ENCODE assay signal across 9 mouse cellular contexts in the genomic region with DNA sequence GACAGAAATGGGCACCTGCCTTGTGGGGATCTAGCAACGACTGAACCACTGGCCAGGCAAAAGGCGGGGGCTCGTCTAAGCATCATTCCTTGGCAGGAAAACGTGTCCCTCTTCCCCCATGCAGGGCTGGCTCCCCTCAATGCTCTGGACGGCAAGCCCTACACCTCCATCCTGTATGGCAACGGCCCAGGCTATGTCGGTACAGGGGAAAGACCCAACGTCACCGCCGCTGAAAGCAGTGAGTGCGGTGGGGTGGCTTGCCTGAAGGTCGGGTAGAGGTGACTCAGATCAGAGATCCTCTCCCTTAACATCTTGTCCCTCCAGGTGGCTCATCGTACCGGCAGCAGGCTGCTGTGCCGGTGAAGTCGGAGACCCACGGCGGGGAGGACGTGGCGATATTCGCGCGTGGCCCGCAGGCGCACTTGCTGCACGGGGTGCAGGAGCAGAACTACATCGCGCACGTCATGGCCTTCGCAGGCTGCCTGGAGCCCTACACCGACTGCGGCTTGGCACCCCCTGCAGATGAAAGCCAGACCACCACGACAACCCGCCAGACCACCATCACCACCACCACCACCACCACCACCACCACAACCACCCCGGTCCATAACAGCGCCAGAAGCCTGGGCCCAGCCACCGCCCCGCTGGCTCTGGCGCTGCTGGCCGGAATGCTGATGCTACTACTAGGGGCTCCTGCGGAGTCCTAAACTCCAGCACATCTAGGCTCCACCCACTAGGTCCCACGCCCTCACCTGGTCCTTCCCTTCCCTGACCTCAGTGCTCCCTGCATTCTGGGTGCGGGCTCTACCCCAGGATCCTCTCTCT. TPM values are rescaled to one million over a fixed set of nuclear protein-coding genes. Genes with fewer than 3 reads are reported as not detected.
DNase-seq lines count a peak whose midpoint lies in the region; ATAC-seq and TF ChIP-seq lines count a peak whose summit lies in the region.
"Had no signal": no experiment of that assay in that cellular context is flagged by ENCODE, and none has a peak within 500 bp of the region (broad histone marks: within the 10 kb centered on the region; RNA-seq: fewer than 3 reads in every experiment).

No protein-coding gene starts in this region.

- H3K36me3 ChIP-seq in ES-Bruce4 (ENCODE audit: control insufficient read depth, insufficient read depth, low read length, poor library complexity, severe bottlenecking), result no peaks in the 10 kb centered on the region
- no peaks in the 10 kb centered on the region for H3K36me3 ChIP-seq in forebrain, embryonic 15.5 days
- H3K36me3 ChIP-seq in neural tube, embryonic 14.5 days (ENCODE audit: control insufficient read depth, insufficient read depth, low read length), result no peaks in the 10 kb centered on the region

- no peak overlapping the region for H3K9ac ChIP-seq in ES-Bruce4 (ENCODE audit: low read depth, poor library complexity, severe bottlenecking)
- no peak overlapping the region for H3K9ac ChIP-seq in forebrain, embryonic 15.5 days (replicated peaks)
- no peak overlapping the region for H3K9ac ChIP-seq in neural tube, embryonic 14.5 days (replicated peaks; ENCODE audit: low read depth, low read length)
- H3K9ac ChIP-seq: lung, embryonic 14.5 days had no signal

- H3K4me1 ChIP-seq in ES-Bruce4 (ENCODE audit: control insufficient read depth, insufficient read depth, low read length), result no peaks in the 10 kb centered on the region
- H3K4me1 ChIP-seq in forebrain, embryonic 15.5 days, result peaks cover 4% of the 10 kb centered on the region; the same call in 1 of the 2 replicates
- H3K4me1 ChIP-seq in neural tube, embryonic 14.5 days (ENCODE audit: control insufficient read depth, insufficient read depth, low read length), result no peaks in the 10 kb centered on the region

- no peak for TF ChIP-seq POLR2A in ES-Bruce4 (IDR thresholded peaks at IDR 0.05; ENCODE audit: insufficient read depth, low read length)

- 0 out of 2 replicates have a peak, but pooled peaks have one; percentile 13 for ATAC-seq in forebrain, embryonic 15.5 days (replicated peaks)
- ATAC-seq in neural tube, embryonic 14.5 days (ENCODE audit: low read depth), result peak; percentile 53

- no peak for DNase-seq in gastrocnemius, adult 2 months
- no peak for DNase-seq in gastrocnemius, postnatal 4 days (ENCODE audit: low spot score in 2 of 2)
- peak; percentile 27 for DNase-seq in layer of hippocampus, postnatal 36 days
- DNase-seq in spleen, postnatal 14 days (ENCODE audit: low spot score in 2 of 2), result no peak
- no peak for DNase-seq in embryo, embryonic 10.5 days (ENCODE audit: low spot score)
- DNase-seq: lung, embryonic 14.5 days had no signal

- H3K27me3 ChIP-seq in ES-Bruce4 (ENCODE audit: control insufficient read depth, insufficient read depth, low read length, poor library complexity, severe bottlenecking), result no peaks in the 10 kb centered on the region
- H3K27me3 ChIP-seq in forebrain, embryonic 15.5 days, result peaks cover 22% of the 10 kb centered on the region; the same call in 1 of the 2 replicates
- 0 out of 2 replicates have a peak, but pooled peaks cover 5% of the 10 kb centered on the region for H3K27me3 ChIP-seq in neural tube, embryonic 14.5 days (ENCODE audit: control insufficient read depth, insufficient read depth, low read length)

- intact Hi-C loops in gastrocnemius, adult 2 months (cut with DNase I), result no loop called here

- TF ChIP-seq CTCF in gastrocnemius, adult 2 months (IDR thresholded peaks at IDR 0.05), result no peak
- TF ChIP-seq CTCF in ES-Bruce4 (IDR thresholded peaks at IDR 0.05; ENCODE audit: low read depth, low read length), result no peak

- H3K9me3 ChIP-seq in ES-Bruce4 (replicated peaks; ENCODE audit: control insufficient read depth, insufficient read depth, low read length, poor library complexity, severe bottlenecking), result no peaks in the 10 kb centered on the region; the same call in 1 of the 2 replicates
- no peaks in the 10 kb centered on the region for H3K9me3 ChIP-seq in forebrain, embryonic 15.5 days
- no peaks in the 10 kb centered on the region for H3K9me3 ChIP-seq in neural tube, embryonic 14.5 days (ENCODE audit: control insufficient read depth, low read length)

- peak overlapping the region; percentile 34 for H3K4me3 ChIP-seq in gastrocnemius, adult 2 months
- H3K4me3 ChIP-seq in ES-Bruce4 (ENCODE audit: low read depth, low read length), result peak overlapping the region; percentile 30
- peak overlapping the region; percentile 21 for H3K4me3 ChIP-seq in forebrain, embryonic 15.5 days
- no peak overlapping the region for H3K4me3 ChIP-seq in neural tube, embryonic 14.5 days (ENCODE audit: low read depth, low read length)

- peak overlapping the region; percentile 33 for H3K4me2 ChIP-seq in forebrain, embryonic 15.5 days (replicated peaks)
- peak overlapping the region; percentile 34 for H3K4me2 ChIP-seq in neural tube, embryonic 14.5 days (ENCODE audit: low read depth, low read length)
- H3K4me2 ChIP-seq: lung, embryonic 14.5 days had no signal

- no peak for TF ChIP-seq EP300 in ES-Bruce4 (IDR thresholded peaks at IDR 0.05; ENCODE audit: insufficient read depth, low read depth, low read length)

- 6% methylated on average over 43 of the region's 43 CpGs for WGBS in forebrain, embryonic 15.5 days
- whole genome bisulfite sequencing in neural tube, embryonic 14.5 days, result 7% methylated on average over 42 of the region's 43 CpGs

- H3K27ac ChIP-seq in gastrocnemius, adult 2 months, result no peak overlapping the region
- no peak overlapping the region for H3K27ac ChIP-seq in ES-Bruce4 (ENCODE audit: insufficient read depth, low read length)
- H3K27ac ChIP-seq in forebrain, embryonic 15.5 days (replicated peaks), result no peak overlapping the region
- no peak overlapping the region for H3K27ac ChIP-seq in neural tube, embryonic 14.5 days (ENCODE audit: low read depth, low read length)

RNA-seq across cellular contexts. Expression of a gene that starts 2.6 kb away (rescaled TPM):
- total RNA-seq in gastrocnemius, adult 2 months (2021), result not detected
- not detected for total RNA-seq in gastrocnemius, postnatal 4 days (2021)
- polyA plus RNA-seq in ES-Bruce4 (2011; ENCODE audit: insufficient read depth, insufficient read length, low read depth, missing spikeins), result not detected in 2 replicates
- not detected in 2 replicates for polyA plus RNA-seq in forebrain, embryonic 15.5 days (2015; fragmentation: Nextera tagmentation; extraction: Ambion mirVana)
- not detected for total RNA-seq in layer of hippocampus, postnatal 36 days (2021)
- not detected in 2 replicates for polyA plus RNA-seq in neural tube, embryonic 14.5 days (2014; fragmentation: Nextera tagmentation; extraction: Ambion mirVana)
- polyA plus RNA-seq: lung, embryonic 14.5 days had no signal

RNA-seq across cellular contexts. Expression of a gene that starts 26.0 kb away (rescaled TPM):
- not detected for total RNA-seq in gastrocnemius, adult 2 months (2021)
- not detected for total RNA-seq in gastrocnemius, postnatal 4 days (2021)
- polyA plus RNA-seq in ES-Bruce4 (2011; ENCODE audit: insufficient read depth, insufficient read length, low read depth, missing spikeins), result not detected in 2 replicates
- polyA plus RNA-seq in forebrain, embryonic 15.5 days (2015; fragmentation: Nextera tagmentation; extraction: Ambion mirVana), result not detected in 2 replicates
- total RNA-seq in layer of hippocampus, postnatal 36 days (2021), result not detected
- not detected in 2 replicates for polyA plus RNA-seq in neural tube, embryonic 14.5 days (2014; fragmentation: Nextera tagmentation; extraction: Ambion mirVana)
- polyA plus RNA-seq: lung, embryonic 14.5 days had no signal

RNA-seq across cellular contexts. Expression of a gene that starts 28.9 kb away (rescaled TPM):
- total RNA-seq in gastrocnemius, adult 2 months (2021), result not detected
- total RNA-seq in gastrocnemius, postnatal 4 days (2021), result under 1 TPM in 1 of 2 experiments, not detected in 1; 0.07 TPM
- polyA plus RNA-seq in ES-Bruce4 (2011; ENCODE audit: insufficient read depth, insufficient read length, low read depth, missing spikeins), result 0.37 and 2.2 TPM in 2 replicates
- 19.4 and 21.1 TPM in 2 replicates for polyA plus RNA-seq in forebrain, embryonic 15.5 days (2015; fragmentation: Nextera tagmentation; extraction: Ambion mirVana)
- total RNA-seq in layer of hippocampus, postnatal 36 days (2021), result 1 to 10 TPM; 1.3 to 2.4 TPM
- 60.2 and 64.9 TPM in 2 replicates for polyA plus RNA-seq in neural tube, embryonic 14.5 days (2014; fragmentation: Nextera tagmentation; extraction: Ambion mirVana)

RNA-seq across cellular contexts. Expression of a gene that starts 37.7 kb away (rescaled TPM):
- not detected for total RNA-seq in gastrocnemius, adult 2 months (2021)
- not detected for total RNA-seq in gastrocnemius, postnatal 4 days (2021)
- not detected in 2 replicates for polyA plus RNA-seq in ES-Bruce4 (2011; ENCODE audit: insufficient read depth, insufficient read length, low read depth, missing spikeins)
- polyA plus RNA-seq in forebrain, embryonic 15.5 days (2015; fragmentation: Nextera tagmentation; extraction: Ambion mirVana), result not detected in 2 replicates
- not detected for total RNA-seq in layer of hippocampus, postnatal 36 days (2021)
- not detected in 2 replicates for polyA plus RNA-seq in neural tube, embryonic 14.5 days (2014; fragmentation: Nextera tagmentation; extraction: Ambion mirVana)
- polyA plus RNA-seq: lung, embryonic 14.5 days had no signal

RNA-seq across cellular contexts. Expression of a gene that starts 55.7 kb away (rescaled TPM):
- total RNA-seq in gastrocnemius, adult 2 months (2021), result not detected
- not detected for total RNA-seq in gastrocnemius, postnatal 4 days (2021)
- polyA plus RNA-seq in ES-Bruce4 (2011; ENCODE audit: insufficient read depth, insufficient read length, low read depth, missing spikeins), result 0.27 TPM in 1 of 2 replicates, not detected in the other
- 0.92 and 1.2 TPM in 2 replicates for polyA plus RNA-seq in forebrain, embryonic 15.5 days (2015; fragmentation: Nextera tagmentation; extraction: Ambion mirVana)
- under 1 TPM in 1 of 2 experiments, not detected in 1; 0.15 TPM for total RNA-seq in layer of hippocampus, postnatal 36 days (2021)
- polyA plus RNA-seq in neural tube, embryonic 14.5 days (2014; fragmentation: Nextera tagmentation; extraction: Ambion mirVana), result 0.46 and 6.1 TPM in 2 replicates
- polyA plus RNA-seq: lung, embryonic 14.5 days had no signal

Comparison
In these comparisons a context has a peak if more than half of its experiments do, and no peak if none do; other contexts are left out.
1. DNase-seq: peak in layer of hippocampus, postnatal 36 days (2 of 2); none in gastrocnemius, adult 2 months (single experiment), gastrocnemius, postnatal 4 days (0 of 2), spleen, postnatal 14 days (0 of 2) and embryo, embryonic 10.5 days (single experiment).